Mouse (Mus musculus) cerebellum, adult 11-12 months (tissue): ENCODE measurements around the gene Spns2.

Experiments
- DNase-seq: peaks from one replicate; pipeline ENCODE4 v3.0.0; 2022

Spns2 gene

DNA sequence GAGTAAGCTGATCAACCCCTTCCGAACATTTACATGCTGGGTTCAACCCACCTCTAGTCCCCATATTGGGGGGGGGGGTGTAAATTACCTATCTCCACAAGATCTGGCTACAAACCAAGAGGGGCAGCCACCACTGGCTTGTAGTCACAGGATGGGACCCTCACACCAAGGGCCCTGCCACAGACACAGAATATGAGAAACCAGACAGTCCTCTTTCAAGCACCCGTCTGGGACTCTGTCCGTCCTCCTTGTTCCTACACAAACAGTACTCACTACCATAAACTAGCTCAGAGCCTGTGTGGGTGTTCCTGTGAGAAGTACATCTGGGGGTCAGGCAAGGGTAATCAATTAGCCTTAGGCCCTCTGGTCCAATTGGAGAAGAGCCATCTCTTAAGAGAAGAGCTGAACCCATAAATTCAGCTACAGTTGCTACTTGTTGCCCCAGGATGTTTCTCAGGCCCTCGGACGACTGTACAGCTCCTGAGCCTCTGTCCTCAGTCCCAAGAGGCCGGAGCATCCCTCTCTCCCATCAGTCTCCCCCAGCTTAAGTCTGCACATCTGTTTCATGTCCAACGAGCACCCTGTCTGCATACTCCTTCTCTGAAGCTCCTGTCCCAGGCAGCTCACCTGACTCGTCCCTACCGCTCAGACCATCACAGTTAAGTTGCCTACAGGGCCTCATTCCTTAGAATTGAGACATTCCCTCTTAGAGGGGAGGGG lies 81.1 kb downstream of the Spns2 start:
- no peak for DNase-seq

DNA sequence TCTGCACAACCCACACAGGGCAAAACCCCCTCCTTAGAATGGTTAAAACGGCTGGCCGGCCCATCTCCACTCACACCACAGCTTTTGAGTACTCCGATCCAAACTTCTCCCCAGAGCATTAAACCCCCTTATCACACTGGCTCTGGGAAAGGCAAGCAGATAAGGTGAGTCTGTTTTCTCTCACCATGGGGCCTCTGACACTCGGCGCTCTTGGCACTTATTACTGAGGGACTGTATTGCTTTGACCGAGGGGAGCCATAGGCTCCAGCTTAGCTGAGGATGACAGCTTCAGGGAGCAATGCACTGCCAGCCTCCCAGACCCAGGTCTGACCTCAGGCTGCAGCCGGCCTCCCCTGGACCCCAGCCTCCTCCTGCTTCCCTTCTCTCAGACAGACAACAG lies 82.1 kb downstream of the Spns2 start:
- no peak for DNase-seq

DNA sequence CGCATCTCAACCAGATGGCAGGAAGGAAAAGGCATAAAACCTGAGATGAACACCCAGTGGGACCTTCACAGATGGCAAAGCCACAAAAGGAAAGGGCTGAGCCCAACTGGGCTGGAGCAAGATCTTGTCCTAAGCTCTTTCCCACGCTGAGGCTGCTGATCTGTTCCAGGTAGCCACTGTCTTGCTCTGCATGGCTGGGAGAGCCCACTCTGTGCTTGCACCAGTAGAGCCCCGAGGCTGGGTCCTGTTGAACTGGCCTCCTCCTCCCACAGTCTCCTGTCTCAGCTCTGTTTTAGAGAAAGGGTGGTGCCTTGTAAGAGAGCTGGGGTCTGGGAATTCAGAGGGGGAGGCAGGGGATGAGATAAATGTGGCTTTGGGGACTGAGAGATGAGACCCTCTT lies 82.6 kb downstream of the Spns2 start:
- no peak for DNase-seq

DNA sequence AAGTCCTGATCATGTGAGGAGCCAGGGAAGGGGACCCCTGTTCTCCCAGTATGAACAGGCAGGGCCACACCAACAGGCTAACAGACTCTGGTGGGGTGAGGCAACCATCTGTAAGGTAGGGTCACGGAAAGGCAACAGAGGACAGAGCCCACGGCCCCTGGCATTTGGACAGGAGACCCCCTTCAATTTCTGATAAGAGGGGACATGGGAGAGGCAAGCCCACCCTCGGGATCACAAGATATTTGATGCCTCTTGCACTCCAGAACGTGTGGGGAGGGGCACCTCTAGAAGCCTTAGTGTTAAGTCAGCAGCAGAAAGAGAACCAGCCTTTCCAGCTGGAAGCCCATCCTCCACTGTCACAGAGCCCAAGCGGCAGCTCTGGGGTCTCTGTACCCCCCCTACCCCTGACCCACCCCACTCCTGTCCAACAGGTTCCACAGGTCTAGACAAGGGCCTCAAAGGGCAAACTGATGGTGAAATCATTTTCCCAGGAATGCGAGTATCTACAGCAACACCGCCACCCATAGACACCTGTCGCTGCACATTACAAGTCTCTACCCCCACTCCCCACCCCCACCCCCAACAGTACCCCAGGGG lies 83.5 kb downstream of the Spns2 start:
- no peak for DNase-seq

DNA sequence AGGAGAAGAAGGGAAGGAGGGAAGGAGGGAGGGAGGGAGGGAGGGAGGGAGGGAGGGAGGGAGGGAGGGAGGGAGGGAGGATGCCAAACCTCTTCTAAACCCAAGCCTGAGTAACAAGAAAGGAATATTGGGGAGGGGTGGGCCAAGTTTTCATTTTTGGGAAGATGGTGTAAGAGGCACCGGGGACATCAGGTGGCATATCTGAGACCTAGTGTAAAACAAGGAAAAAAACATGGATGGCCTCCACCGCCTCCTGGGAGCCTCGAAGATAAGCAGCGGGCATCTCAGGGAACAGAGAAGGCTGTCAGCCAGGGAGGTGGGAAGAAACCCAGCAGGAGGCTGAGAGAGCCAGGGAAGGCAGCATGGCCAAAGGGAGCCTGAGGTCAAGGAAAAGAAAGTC lies 84.2 kb downstream of the Spns2 start:
- DNase-seq = no peak

DNA sequence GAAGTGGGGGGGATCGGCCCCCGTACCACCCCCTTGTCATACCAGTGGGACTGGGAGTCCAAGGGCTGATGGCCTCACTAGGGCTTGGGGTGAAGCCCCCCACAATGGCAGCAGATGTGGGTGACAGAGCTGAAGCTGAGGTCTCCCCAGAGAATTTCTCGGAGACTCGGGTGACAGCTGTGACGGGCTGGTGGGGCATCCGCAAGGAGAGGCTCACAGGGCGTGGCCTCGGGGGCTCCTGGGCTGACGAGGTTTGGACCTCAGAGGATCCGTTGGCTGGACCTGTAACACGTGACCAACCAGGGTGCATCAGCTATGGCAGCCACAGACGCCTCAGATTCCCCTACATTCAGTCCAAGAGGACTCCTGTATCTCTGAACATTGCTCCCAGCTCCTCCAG lies 86.7 kb downstream of the Spns2 start:
- DNase-seq = no peak

DNA sequence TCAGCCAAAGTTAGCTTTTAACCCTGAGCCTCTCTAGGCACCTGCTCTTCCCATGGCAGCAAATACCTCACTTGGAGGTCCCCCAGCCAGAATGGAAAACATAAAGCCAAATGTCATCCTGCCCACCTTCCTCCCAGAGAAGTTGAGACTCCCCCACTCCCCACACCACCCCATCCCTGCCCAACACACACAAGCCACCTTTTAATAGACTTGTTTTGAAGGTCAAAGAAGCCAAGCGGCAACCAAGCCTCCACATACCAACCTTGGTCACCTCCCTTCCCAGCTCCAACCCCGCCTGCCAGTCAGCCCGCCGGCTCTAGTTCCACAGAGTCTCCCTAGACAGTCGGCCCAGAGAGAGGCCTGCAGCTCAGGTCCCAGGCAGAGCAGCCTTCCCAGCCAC lies 87.7 kb downstream of the Spns2 start:
- DNase-seq = no peak
